Mouse (Mus musculus): ENCODE data around the gene Fam208b. TPM values are rescaled to one million over a fixed set of nuclear protein-coding genes. Genes with fewer than 3 reads are reported as not detected.

Fam208b gene
- polyA plus RNA-seq, 1 experiment, result 3.7 TPM

DNA sequence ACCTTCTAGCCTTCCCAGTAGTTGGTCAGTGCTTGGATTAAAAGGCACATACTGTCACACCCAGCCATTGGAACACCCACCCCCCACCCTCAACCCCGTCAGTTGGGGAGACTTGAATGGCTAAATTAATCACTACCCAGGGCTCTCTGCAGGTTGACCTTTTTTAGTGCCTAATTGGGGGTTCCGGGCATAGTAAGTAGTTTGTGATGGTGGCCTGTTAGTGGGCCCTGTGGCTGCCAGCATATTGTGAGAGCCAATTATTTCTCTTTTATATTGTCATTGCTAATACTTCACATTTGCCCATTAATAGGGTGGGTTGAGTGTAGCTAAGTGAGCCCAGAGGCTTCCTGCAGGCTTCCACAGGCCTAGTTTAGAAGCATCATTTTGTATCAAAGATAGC lies 70.7 kb downstream of the Fam208b start:
- peaks cover 71% of the 10 kb centered on the region for H3K79me3 ChIP-seq (ENCODE audit: low read depth)
- no peak overlapping the region for H3ac ChIP-seq (ENCODE audit: control insufficient read depth, insufficient read length, low read depth)
- TF ChIP-seq MYOD1 (IDR thresholded peaks at IDR 0.05; ENCODE audit: control insufficient read depth, insufficient read length, low read depth), result no peak
- peaks cover 72% of the 10 kb centered on the region for H3K79me2 ChIP-seq (ENCODE audit: control insufficient read depth, insufficient read depth)
- H3K36me3 ChIP-seq (ENCODE audit: control insufficient read depth, insufficient read depth), result peaks cover 12% of the 10 kb centered on the region
- H3K27me3 ChIP-seq (ENCODE audit: control insufficient read depth, insufficient read depth, insufficient read length), result no peaks in the 10 kb centered on the region
- H3K4me3 ChIP-seq (ENCODE audit: insufficient read depth, poor library complexity, severe bottlenecking), result no peak overlapping the region

DNA sequence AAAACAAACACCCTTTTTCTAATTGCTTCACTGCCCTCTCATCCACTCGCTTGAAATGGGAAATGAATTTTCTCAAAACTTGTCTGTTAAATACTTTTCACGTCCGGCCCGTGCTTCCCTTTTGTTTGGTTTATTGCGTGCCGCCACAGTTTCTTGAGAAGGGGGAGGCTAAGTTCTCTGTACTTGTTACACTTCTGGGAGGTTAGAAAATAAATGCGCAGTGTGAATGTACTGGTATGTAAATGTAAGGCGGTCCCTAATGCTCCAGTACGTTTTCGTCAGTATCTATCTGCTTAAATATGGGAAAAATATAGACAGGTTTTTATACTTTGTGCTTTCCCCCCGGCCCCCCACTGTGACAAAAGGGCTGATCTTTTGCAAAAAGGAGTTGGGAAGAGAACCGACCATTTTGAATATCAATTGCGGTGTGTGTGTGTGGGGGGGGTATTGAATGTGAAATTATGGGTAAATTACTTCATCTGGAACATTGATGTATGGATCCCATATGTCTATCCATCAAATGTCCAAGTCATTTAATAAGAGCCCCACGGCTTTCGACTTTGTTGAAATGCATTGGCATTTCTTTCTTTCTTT lies 71.8 kb downstream of the Fam208b start:
- Histone ChIP-seq H3ac (ENCODE audit: control insufficient read depth, insufficient read length, low read depth) (peak overlapping the region; percentile 99), H3K79me3 (ENCODE audit: low read depth) (peaks cover 60% of the 10 kb centered on the region), H3K36me3 (ENCODE audit: control insufficient read depth, insufficient read depth) (peaks cover 8% of the 10 kb centered on the region), H3K79me2 (ENCODE audit: control insufficient read depth, insufficient read depth) (peaks cover 61% of the 10 kb centered on the region), H3K4me3 (ENCODE audit: insufficient read depth, poor library complexity, severe bottlenecking) (peak overlapping the region; percentile 67), H3K27me3 (ENCODE audit: control insufficient read depth, insufficient read depth, insufficient read length) (no peaks in the 10 kb centered on the region)
- TF ChIP-seq MAX (IDR thresholded peaks at IDR 0.05) (no peak), FOSL1 (IDR thresholded peaks at IDR 0.05; ENCODE audit: insufficient read depth, low read length, poor library complexity, severe bottlenecking) (no peak), CTCF (IDR thresholded peaks at IDR 0.05; ENCODE audit: control insufficient read depth, insufficient read depth, insufficient read length) (no peak)

DNA sequence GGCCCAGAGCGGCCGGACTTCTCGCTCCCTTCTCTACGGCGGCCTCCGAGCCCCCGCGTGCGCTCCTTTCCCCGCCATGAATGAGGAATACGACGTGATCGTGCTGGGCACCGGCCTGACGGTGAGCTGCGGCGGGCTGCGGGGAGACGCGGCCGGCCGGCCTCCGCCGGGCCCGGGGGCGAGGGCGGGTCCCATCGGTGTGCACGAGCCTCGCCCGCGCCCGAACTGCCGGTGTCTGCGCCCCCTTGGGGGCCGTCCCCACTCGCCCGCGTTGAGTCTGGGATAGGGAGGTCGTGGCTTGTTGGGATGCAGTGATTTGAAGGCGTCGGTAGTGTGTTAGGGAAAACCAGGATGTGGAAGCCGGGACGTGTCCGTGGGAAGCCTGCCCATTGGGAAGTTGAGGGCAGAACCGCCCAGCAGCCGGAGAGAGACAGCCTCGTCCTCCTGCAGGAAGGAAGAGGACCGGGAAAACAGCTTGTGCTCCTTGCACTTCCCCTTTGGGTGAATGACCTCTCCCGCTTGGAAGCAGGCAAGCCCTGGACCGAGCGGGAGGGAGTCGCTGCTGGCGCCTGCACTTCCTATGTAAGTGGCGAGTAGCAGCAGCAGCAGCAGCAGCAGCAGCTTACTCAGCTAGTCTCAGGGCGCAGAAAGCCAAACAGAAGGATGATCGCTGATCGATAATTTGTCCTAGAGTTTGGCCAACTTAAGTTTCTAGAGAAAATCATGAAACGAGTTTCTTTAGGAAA lies 72.5 kb downstream of the Fam208b start:
- peak overlapping the region; percentile 99 for H3ac ChIP-seq (ENCODE audit: control insufficient read depth, insufficient read length, low read depth)
- no peaks in the 10 kb centered on the region for H3K27me3 ChIP-seq (ENCODE audit: control insufficient read depth, insufficient read depth, insufficient read length)
- peak overlapping the region; percentile 67 for H3K4me3 ChIP-seq (ENCODE audit: insufficient read depth, poor library complexity, severe bottlenecking)
- H3K79me3 ChIP-seq (ENCODE audit: low read depth), result peaks cover 53% of the 10 kb centered on the region
- peaks cover 8% of the 10 kb centered on the region for H3K36me3 ChIP-seq (ENCODE audit: control insufficient read depth, insufficient read depth)
- peaks cover 54% of the 10 kb centered on the region for H3K79me2 ChIP-seq (ENCODE audit: control insufficient read depth, insufficient read depth)
- no peak for TF ChIP-seq USF1 (IDR thresholded peaks at IDR 0.05; ENCODE audit: low read depth)

DNA sequence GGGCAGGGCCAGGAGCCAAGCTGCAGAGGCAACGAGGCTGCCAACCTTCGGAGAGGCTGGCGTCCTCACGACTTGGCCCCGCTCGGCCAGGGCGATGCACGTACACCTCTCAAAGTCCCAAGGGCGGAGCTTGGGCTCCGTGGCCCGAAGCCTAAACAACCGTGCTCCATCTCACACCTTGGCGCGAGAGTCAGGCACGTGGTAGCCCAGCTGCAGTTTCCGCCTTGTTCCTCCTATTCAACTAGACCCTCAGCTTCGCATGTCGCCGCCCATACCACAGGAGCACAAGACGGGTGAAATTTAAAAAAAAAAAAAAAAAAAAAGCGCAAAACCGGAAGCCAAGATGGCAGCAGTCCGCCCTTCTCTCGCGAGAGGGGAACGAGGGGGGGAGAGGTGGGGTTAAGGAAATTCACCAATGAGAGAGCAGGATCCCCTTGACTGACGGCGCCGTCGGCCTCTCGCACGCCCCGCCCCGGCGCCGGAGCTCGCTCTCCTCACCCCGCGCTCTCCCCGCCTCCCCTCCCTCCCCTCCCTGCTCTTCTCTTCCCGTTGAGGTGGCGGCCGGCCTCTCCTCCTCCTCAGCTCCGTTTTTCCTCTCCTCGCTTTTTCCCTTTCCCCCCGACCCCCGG lies 73.2 kb downstream of the Fam208b start, which contains the start of gene Gdi2:
Gene Gdi2 (plus strand): TSS at position 470 of the 629 bp plus-strand sequence.
- Histone ChIP-seq H3K79me3 (ENCODE audit: low read depth) (peaks cover 46% of the 10 kb centered on the region), H3K36me3 (ENCODE audit: control insufficient read depth, insufficient read depth) (peaks cover 4% of the 10 kb centered on the region), H3ac (ENCODE audit: control insufficient read depth, insufficient read length, low read depth) (peak within 1 kb of the TSS; percentile 99), H3K27me3 (ENCODE audit: control insufficient read depth, insufficient read depth, insufficient read length) (no peaks in the 10 kb centered on the region), H3K79me2 (ENCODE audit: control insufficient read depth, insufficient read depth) (peaks cover 48% of the 10 kb centered on the region), H3K4me3 (ENCODE audit: insufficient read depth, poor library complexity, severe bottlenecking) (peak within 1 kb of the TSS; percentile 67)
- peak; percentile 91 for TF ChIP-seq MAX (IDR thresholded peaks at IDR 0.05)
- TF ChIP-seq USF1 (IDR thresholded peaks at IDR 0.05; ENCODE audit: low read depth), result peak; percentile 54
- TF ChIP-seq CEBPB (IDR thresholded peaks at IDR 0.05; ENCODE audit: low read depth), result no peak
- no peak for TF ChIP-seq CTCF (IDR thresholded peaks at IDR 0.05; ENCODE audit: control insufficient read depth, insufficient read depth, insufficient read length)

DNA sequence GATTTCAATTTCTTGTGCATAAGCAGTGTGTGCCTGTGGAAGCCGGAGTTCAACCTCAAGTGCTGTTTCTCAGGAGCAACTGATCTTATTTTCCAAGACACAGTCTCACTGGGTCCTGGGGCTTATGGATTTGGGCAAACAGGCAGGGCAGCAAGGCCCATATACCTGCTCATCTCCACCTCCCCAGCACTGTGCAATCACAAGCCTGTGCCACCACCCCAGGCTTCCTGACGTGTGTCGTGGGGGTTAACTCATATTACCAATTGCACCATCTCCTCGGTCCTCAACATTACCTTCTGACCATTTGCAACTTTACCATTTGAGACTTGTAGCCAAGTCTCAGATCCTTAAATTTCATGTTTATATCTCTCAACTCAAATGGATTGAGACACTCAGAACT lies 76.8 kb downstream of the Fam208b start:
- TF ChIP-seq MYOG (IDR thresholded peaks at IDR 0.05; ENCODE audit: control insufficient read depth, extremely low read depth, insufficient read length) (no peak), USF1 (IDR thresholded peaks at IDR 0.05; ENCODE audit: low read depth) (no peak), CTCF (IDR thresholded peaks at IDR 0.05; ENCODE audit: control insufficient read depth, insufficient read depth, insufficient read length) (no peak), FOSL1 (IDR thresholded peaks at IDR 0.05; ENCODE audit: insufficient read depth, low read length, poor library complexity, severe bottlenecking) (no peak), CEBPB (IDR thresholded peaks at IDR 0.05; ENCODE audit: low read depth) (no peak), MAX (IDR thresholded peaks at IDR 0.05) (no peak), MYOD1 (IDR thresholded peaks at IDR 0.05; ENCODE audit: control insufficient read depth, insufficient read length, low read depth) (no peak)
- Histone ChIP-seq H3K79me3 (ENCODE audit: low read depth) (peaks cover 11% of the 10 kb centered on the region), H3K36me3 (ENCODE audit: control insufficient read depth, insufficient read depth) (no peaks in the 10 kb centered on the region), H3K4me3 (ENCODE audit: insufficient read depth, poor library complexity, severe bottlenecking) (no peak overlapping the region), H3K27me3 (ENCODE audit: control insufficient read depth, insufficient read depth, insufficient read length) (no peaks in the 10 kb centered on the region), H3ac (ENCODE audit: control insufficient read depth, insufficient read length, low read depth) (no peak overlapping the region), H3K79me2 (ENCODE audit: control insufficient read depth, insufficient read depth) (peaks cover 12% of the 10 kb centered on the region)

DNA sequence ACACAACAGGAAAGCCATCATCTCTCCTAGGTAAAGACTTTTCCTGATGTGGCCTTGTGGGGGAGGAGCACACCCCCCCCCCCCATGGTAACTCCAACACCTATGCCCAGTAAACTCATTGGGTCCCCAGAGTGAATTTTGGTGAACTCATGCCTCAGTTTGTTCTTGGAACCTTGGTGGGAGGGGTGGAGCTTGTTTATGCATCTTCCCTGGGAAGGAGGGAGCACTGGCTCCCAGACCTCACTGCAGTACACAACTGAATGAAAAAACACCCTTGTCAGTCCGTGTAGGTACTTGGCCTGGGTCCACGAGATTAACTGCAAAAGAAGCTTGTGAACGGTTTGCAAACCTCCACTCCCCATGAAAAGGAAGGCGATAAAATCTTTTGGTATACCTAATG lies 78.5 kb downstream of the Fam208b start:
- Histone ChIP-seq H3K79me2 (ENCODE audit: control insufficient read depth, insufficient read depth) (no peaks in the 10 kb centered on the region), H3K79me3 (ENCODE audit: low read depth) (peaks cover 2% of the 10 kb centered on the region), H3ac (ENCODE audit: control insufficient read depth, insufficient read length, low read depth) (no peak overlapping the region), H3K4me3 (ENCODE audit: insufficient read depth, poor library complexity, severe bottlenecking) (no peak overlapping the region), H3K36me3 (ENCODE audit: control insufficient read depth, insufficient read depth) (no peaks in the 10 kb centered on the region), H3K27me3 (ENCODE audit: control insufficient read depth, insufficient read depth, insufficient read length) (no peaks in the 10 kb centered on the region)
- TF ChIP-seq FOSL1 (IDR thresholded peaks at IDR 0.05; ENCODE audit: insufficient read depth, low read length, poor library complexity, severe bottlenecking) (no peak), MYOD1 (IDR thresholded peaks at IDR 0.05; ENCODE audit: control insufficient read depth, insufficient read length, low read depth) (no peak), MAX (IDR thresholded peaks at IDR 0.05) (no peak), USF1 (IDR thresholded peaks at IDR 0.05; ENCODE audit: low read depth) (no peak), CTCF (IDR thresholded peaks at IDR 0.05; ENCODE audit: control insufficient read depth, insufficient read depth, insufficient read length) (no peak), CEBPB (IDR thresholded peaks at IDR 0.05; ENCODE audit: low read depth) (no peak), MYOG (IDR thresholded peaks at IDR 0.05; ENCODE audit: control insufficient read depth, extremely low read depth, insufficient read length) (no peak)

Data from C2C12 (cell line).